Mouse (Mus musculus): ENCODE results near the gene Dtx3.
"Not testable (repeated sequence)": the region's sequence is repeated elsewhere in the genome, so short reads cannot be mapped to it uniquely, and the experiment has no call there.

Gene Dtx3

DNA sequence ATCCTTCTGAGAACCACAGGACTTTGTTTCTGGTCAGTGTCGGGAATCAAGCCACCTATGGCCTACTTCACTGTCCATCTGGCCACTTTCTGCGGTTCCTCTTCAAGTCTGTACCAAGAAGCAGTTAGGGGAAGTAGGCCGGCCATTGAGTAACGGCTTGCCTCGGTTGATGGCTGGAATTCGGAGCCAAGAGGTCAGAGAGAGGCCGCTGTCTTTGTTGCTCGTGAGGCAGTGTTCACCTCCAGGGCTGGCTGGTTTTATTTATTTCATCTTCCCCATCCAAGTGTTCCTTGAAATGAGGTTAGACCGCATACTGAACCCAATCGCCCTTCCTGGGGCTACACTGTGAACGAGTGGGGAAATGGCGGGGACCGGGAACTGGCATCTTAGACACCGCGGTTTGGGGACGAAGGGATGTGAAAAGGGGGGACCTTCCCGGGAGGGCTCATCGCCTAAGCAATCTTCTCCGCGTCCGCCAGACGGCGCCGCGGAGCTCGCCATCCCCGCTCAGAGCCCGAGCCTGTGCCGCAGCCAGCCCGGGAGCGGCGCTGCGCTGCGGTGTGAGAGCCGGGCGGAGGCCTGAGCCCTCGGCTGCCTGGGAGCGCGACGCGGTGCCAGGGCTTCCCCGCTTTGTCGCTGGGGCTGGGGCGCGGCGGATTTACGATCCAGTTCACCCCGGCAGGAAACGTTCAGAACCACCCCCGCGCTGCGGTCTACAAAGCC, 30.7 kb downstream of the Dtx3 start, which contains the start of gene B4galnt1:
Gene B4galnt1, plus strand, starts transcription at position 595 of the 723 bp plus-strand sequence.
- DNase-seq: peak in 1 of 2 experiments; percentile 65

DNA sequence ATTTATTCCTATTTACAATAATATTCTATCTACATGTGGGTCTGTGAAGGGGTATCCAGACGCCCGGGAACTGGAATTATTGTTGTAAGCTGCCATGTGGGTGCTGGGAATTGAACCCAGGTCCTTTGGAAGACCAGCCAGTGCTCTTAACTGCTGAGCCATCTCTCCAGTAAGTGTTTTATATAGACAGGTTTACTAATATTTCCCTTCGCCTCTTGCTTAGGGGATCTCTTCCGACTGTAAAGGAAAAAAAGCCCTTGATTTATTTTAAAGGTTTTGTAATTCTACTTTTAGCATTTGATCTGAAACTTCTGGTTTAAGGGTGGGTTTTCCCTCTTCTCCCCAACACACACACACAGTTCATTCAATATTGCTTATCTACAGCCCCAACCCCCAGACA, 31.3 kb downstream of the Dtx3 start:
- DNase-seq: no peak

- not testable (repeated sequence) for DNase-seq
Measured at GRCm38 (mm10) chr10:127162771-127163261, 32.7 kb downstream of the Dtx3 start.

GRCm38 (mm10) chr10:127160728-127161127, 34.8 kb downstream of the Dtx3 start:
- no peak for DNase-seq

DNA sequence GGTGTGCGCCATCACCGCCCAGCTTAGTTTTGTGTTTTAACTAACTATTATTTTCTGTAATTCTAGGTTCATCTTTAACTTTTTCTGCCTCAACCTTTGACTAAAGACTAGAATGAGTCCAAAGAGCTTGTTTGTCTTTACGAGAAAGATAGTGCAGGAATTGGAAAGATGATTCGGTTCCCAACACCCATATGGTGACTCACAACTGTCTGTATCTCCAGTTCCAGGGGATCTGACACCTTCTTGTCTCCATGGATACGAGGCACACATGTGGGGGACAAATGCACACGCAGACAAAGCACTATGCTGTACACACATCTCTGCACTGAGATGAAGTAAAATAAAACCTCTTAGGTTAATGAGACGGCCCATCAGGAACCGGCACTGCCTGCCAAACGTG, 35.4 kb downstream of the Dtx3 start:
- no peak for DNase-seq

DNA sequence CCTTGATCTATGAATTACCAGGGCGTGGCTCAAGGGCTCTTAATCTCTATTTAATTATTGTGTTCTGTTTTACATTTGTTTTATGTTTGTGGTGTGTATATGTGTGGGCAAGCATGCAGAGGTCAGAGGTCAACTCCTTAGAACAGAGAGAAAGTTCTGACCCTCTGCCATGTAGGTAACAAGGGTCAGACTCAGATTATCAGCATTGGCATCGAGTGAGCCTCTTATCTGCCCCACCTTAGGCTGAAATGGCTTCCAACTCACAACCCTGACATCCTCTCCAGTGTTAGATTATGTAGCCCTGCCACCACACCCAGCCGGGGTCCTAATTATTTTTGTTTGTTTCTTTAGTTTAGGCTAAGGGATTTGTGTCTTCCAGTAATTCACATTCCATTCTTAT, 37.1 kb downstream of the Dtx3 start:
- no peak for DNase-seq

GRCm38 (mm10) chr10:127156511-127156910, 39.0 kb downstream of the Dtx3 start:
- no peak for DNase-seq

DNA sequence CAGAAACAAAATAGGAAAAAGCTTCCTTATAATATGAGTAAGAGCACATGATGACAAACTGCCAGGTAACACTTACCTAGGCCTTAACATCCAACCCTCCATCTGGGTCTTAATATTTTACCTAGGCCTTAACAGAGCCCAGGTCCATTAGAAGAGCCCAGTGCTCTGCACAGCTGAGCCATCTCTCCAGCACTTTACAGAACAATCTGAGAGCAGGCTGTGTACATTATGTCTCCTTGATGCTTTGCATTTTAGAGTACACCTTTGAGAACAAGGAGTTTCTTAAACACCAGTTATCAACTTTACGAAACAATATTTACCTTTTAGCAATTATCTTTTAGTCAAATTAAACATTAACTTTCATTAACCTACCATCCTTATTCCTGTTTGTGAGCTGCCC, 39.4 kb downstream of the Dtx3 start:
- no peak for DNase-seq

DNA sequence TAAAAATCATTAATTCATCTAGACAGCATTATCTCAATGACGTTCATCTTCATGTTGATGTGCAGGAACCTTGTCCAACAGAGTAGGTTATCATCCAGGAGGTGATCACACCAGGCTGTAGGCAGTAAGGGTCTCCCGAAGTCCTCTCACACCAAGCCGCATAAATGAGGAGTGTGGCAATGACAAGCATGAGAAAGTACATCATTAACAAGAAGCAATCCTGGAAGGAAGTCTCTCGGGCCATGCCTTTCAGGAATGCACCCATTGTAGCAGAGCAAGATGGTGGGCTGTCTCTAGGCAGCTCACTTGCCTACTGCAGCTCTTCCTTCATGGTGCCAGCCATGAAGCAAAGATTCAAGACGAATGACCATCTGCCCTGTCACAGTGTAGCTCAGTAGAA, 40.9 kb downstream of the Dtx3 start:
- no peak for DNase-seq

DNA sequence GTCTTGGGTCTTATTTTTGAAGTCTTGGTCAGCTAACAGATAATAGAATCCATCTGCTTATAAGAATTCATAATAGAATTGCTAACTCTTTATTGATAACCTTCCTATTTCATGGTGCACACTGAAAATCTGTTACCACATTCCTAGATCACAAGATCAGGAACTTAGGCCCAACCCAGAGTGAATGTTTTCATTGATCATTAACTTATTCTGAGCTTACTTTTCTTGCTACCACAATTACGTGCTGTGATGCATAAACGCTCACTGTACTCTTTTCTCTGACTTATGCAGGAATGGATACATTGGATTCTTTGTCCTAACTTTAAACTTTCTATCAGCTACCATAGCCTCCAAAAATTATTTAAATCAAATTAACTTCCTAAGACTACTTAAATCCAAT, 41.3 kb downstream of the Dtx3 start:
- no peak for DNase-seq

DNA sequence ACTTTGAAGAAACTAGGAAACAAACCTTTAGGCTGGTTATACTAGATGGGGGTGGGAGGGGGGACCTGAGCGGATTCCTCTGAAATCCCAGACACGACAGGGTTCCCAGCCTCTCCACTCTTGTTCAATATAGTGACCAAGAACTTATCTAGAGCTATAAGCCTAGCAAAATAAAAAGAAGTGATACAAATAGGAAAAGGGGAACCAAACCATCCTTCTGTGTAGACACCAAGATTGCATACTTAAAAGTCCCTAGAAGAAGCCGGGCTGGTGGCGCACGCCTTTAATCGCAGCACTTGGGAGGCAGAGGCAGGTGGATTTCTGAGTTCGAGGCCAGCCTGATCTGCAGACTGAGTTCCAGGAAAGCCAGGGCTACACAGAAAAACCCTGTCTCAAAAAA, 42.2 kb downstream of the Dtx3 start:
- no peak for DNase-seq

- DNase-seq: not testable (repeated sequence)
Measured at GRCm38 (mm10) chr10:127152556-127152955, 43.0 kb downstream of the Dtx3 start.

DNA sequence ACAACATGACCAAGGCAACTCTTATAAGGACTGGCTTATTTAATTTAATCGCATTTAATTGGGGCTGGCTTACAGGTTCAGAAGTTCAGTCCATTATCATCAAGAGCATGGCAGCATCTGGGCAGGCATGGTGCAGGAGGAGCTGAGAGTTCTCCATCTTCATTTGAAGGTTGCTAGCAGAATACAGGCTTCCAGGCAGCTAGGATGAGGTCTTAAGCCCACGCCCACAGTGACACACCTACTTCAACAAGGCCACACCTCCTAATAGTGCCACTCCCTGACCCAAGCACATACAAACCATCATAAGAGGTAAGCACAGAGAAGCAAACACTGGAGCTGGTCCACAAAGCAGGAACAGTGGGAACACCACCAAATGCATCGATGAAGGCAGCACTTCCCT, 44.3 kb downstream of the Dtx3 start:
- DNase-seq: not testable (repeated sequence)

- peak; percentile 77 to 78 for DNase-seq
Measured at GRCm38 (mm10) chr10:127150471-127150872, 45.1 kb downstream of the Dtx3 start.

DNA sequence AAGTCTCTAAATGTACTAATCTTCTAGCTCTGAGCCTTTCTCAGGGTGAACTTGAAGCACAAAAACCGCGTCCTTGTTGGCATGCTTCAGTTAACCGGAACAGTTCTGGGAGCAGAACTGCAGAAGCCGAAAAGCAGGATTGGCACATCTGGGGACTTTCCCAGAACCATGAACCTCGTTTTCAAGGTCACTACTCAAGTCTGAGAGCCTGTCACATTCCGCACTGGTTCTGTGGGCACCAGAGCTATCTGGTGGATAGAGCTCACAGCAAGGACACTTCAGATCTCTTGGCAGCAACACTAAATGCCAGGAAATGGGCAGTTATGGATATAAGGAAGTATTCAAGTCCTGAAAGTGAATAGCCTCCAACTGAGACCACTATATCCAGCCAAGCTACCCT, 48.4 kb downstream of the Dtx3 start:
- DNase-seq: peak in 1 of 2 experiments; percentile 21

GRCm38 (mm10) chr10:127145303-127145702, 50.2 kb downstream of the Dtx3 start:
- DNase-seq: no peak

GRCm38 (mm10) chr10:127144536-127144935, 51.0 kb downstream of the Dtx3 start:
- no peak for DNase-seq

- no peak for DNase-seq
Measured at GRCm38 (mm10) chr10:127143228-127143627, 52.3 kb downstream of the Dtx3 start.

DNA sequence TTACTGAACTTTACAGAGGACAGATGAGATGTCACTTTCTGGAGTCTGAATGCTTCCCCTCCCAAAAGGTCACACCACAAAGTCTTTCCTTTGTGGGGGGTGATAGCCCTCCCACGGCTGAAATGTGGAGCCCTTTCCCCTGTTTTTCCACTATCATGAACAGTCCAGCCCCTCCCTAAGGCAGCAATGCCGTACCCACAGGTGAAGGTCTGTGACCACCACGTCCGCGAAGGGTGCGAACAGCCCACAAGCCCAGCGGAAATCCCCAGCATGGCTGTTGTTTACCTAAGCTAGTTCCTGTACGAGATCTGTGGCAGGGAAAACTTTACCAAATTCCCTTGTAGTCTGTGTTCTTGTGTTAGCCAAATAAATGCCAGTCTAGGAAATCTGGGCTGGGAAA, 54.0 kb downstream of the Dtx3 start:
- no peak for DNase-seq

- DNase-seq: no peak
Measured at GRCm38 (mm10) chr10:127140971-127141370, 54.6 kb downstream of the Dtx3 start.
